Comparison of ENCODE assay signal across 19 mouse cellular contexts in the genomic region with DNA sequence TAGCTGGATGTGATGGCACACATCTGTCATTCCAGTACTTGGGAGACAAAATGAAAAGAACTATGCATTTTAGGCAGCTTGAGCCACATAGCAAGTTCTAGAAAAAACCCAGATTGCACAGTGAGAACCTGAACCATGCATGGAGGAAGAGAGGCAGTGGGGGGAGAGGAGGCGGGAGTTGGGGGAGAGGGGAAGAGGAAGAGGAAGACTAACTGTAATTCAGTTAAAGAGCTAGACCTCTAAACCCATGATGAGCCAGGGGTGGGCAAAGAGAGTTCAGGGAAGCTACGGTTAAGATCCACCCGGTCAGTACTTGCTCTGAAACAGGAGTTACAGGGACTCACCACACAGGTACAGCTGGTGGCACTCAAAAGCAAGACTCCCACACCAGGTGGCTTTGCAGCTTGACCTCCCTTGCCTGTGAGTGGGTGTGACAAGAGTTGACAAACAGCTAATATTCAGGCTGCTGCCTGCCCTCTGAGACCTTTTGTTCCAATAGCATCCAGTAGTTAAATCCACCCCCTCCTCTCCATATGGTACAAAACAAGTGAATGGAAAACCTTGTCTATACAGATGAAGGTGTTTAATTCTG.
DNase-seq lines count a peak whose midpoint lies in the region; ATAC-seq and TF ChIP-seq lines count a peak whose summit lies in the region.
"Had no signal": no experiment of that assay in that cellular context is flagged by ENCODE, and none has a peak within 500 bp of the region (broad histone marks: within the 10 kb centered on the region; RNA-seq: fewer than 3 reads in every experiment).

No protein-coding gene starts in this region.

- no peak overlapping the region for H3K4me3 ChIP-seq in kidney, embryonic 15.5 days (replicated peaks)
- no peak overlapping the region for H3K4me3 ChIP-seq in lung, postnatal 0 days (ENCODE audit: low read depth, low read length)
- H3K4me3 ChIP-seq in small intestine, adult 2 months (ENCODE audit: low read depth, low read length): no peak overlapping the region
- no peak overlapping the region for H3K4me3 ChIP-seq in hindbrain, embryonic 11.5 days (ENCODE audit: low read depth, low read length)
- H3K4me3 ChIP-seq: forebrain, embryonic 13.5 days; heart, embryonic 10.5 days; hindbrain, embryonic 12.5 days; liver, embryonic 12.5 days; lung, embryonic 15.5 days; megakaryocyte, embryonic 14.5 days; myocyte had no signal

- no peaks in the 10 kb centered on the region for H3K36me3 ChIP-seq in kidney, embryonic 15.5 days
- H3K36me3 ChIP-seq in lung, postnatal 0 days (ENCODE audit: insufficient read depth, low read length): no peaks in the 10 kb centered on the region
- H3K36me3 ChIP-seq in small intestine, adult 2 months (ENCODE audit: control insufficient read depth, insufficient read depth, low read length): no peaks in the 10 kb centered on the region
- H3K36me3 ChIP-seq in hindbrain, embryonic 11.5 days (ENCODE audit: control insufficient read depth, insufficient read depth, low read length): no peaks in the 10 kb centered on the region
- H3K36me3 ChIP-seq: heart, embryonic 10.5 days; hindbrain, embryonic 12.5 days; liver, embryonic 12.5 days; lung, embryonic 15.5 days had no signal

- no peak for TF ChIP-seq POLR2A in small intestine, adult 2 months (IDR thresholded peaks at IDR 0.05; ENCODE audit: low read depth, low read length)

- H3K27ac ChIP-seq in kidney, embryonic 15.5 days: peak overlapping the region; percentile 42; the same call in 1 of the 2 replicates
- H3K27ac ChIP-seq in lung, postnatal 0 days (ENCODE audit: low read length): no peak overlapping the region
- H3K27ac ChIP-seq in small intestine, adult 2 months (ENCODE audit: insufficient read depth, low read depth, low read length): peak overlapping the region; percentile 33; the same call in 1 of the 2 replicates
- H3K27ac ChIP-seq in hindbrain, embryonic 11.5 days (ENCODE audit: low read depth, low read length): no peak overlapping the region
- H3K27ac ChIP-seq: forebrain, embryonic 13.5 days; heart, embryonic 10.5 days; hindbrain, embryonic 12.5 days; liver, embryonic 12.5 days; lung, embryonic 15.5 days had no signal

- H3K27me3 ChIP-seq in kidney, embryonic 15.5 days: no peaks in the 10 kb centered on the region
- no peaks in the 10 kb centered on the region for H3K27me3 ChIP-seq in lung, postnatal 0 days (replicated peaks; ENCODE audit: insufficient read depth, low read length)
- no peaks in the 10 kb centered on the region for H3K27me3 ChIP-seq in small intestine, adult 2 months (ENCODE audit: control insufficient read depth, insufficient read depth, low read length)
- H3K27me3 ChIP-seq in hindbrain, embryonic 11.5 days (ENCODE audit: control insufficient read depth, insufficient read depth, low read length): no peaks in the 10 kb centered on the region
- H3K27me3 ChIP-seq: forebrain, embryonic 13.5 days; hindbrain, embryonic 12.5 days; lung, embryonic 15.5 days had no signal

- no peak overlapping the region for H3K4me2 ChIP-seq in kidney, embryonic 15.5 days
- no peak overlapping the region for H3K4me2 ChIP-seq in lung, postnatal 0 days (replicated peaks; ENCODE audit: low read depth, low read length)
- no peak overlapping the region for H3K4me2 ChIP-seq in hindbrain, embryonic 11.5 days (replicated peaks; ENCODE audit: low read depth, low read length)
- H3K4me2 ChIP-seq: forebrain, embryonic 13.5 days; hindbrain, embryonic 12.5 days; liver, embryonic 12.5 days; lung, embryonic 15.5 days had no signal

- peaks cover 18% of the 10 kb centered on the region for H3K4me1 ChIP-seq in kidney, embryonic 15.5 days
- no peaks in the 10 kb centered on the region for H3K4me1 ChIP-seq in lung, postnatal 0 days (ENCODE audit: insufficient read depth, low read depth, low read length)
- peaks cover 9% of the 10 kb centered on the region; the same call in 1 of the 2 replicates for H3K4me1 ChIP-seq in small intestine, adult 2 months (ENCODE audit: control insufficient read depth, insufficient read depth, insufficient read length, low read length)
- H3K4me1 ChIP-seq in hindbrain, embryonic 11.5 days (replicated peaks; ENCODE audit: control insufficient read depth, insufficient read depth, low read length): no peaks in the 10 kb centered on the region
- H3K4me1 ChIP-seq: forebrain, embryonic 13.5 days; heart, embryonic 10.5 days; hindbrain, embryonic 12.5 days; lung, embryonic 15.5 days had no signal

- TF ChIP-seq CTCF in lung, postnatal 0 days (IDR thresholded peaks at IDR 0.05): no peak
- TF ChIP-seq CTCF in small intestine, adult 2 months (IDR thresholded peaks at IDR 0.05; ENCODE audit: extremely low read depth, insufficient read length, insufficient replicate concordance, low read depth, low read length): no peak

- H3K9ac ChIP-seq in kidney, embryonic 15.5 days: no peak overlapping the region
- H3K9ac ChIP-seq in lung, postnatal 0 days (replicated peaks; ENCODE audit: low read depth): no peak overlapping the region
- no peak overlapping the region for H3K9ac ChIP-seq in hindbrain, embryonic 11.5 days (ENCODE audit: low read depth, low read length)
- H3K9ac ChIP-seq: forebrain, embryonic 13.5 days; hindbrain, embryonic 12.5 days; liver, embryonic 12.5 days; lung, embryonic 15.5 days had no signal

- TF ChIP-seq EP300 in lung, postnatal 0 days (IDR thresholded peaks at IDR 0.05): no peak

- 58% methylated on average over 3 of the region's 3 CpGs for WGBS in kidney, embryonic 15.5 days
- 63% methylated on average over 3 of the region's 3 CpGs for WGBS in lung, postnatal 0 days
- 33% methylated on average over 3 of the region's 3 CpGs for WGBS in small intestine, adult 2 months
- 82% methylated on average over 3 of the region's 3 CpGs for WGBS in hindbrain, embryonic 11.5 days

- no peaks in the 10 kb centered on the region for H3K9me3 ChIP-seq in kidney, embryonic 15.5 days (replicated peaks)
- H3K9me3 ChIP-seq in lung, postnatal 0 days (ENCODE audit: low read length): no peaks in the 10 kb centered on the region
- H3K9me3 ChIP-seq in hindbrain, embryonic 11.5 days (ENCODE audit: control insufficient read depth, low read length): no peaks in the 10 kb centered on the region
- H3K9me3 ChIP-seq: forebrain, embryonic 13.5 days; heart, embryonic 10.5 days; hindbrain, embryonic 12.5 days; liver, embryonic 12.5 days; lung, embryonic 15.5 days had no signal

- ATAC-seq in kidney, embryonic 15.5 days (replicated peaks; ENCODE audit: low FRiP score): peak; percentile 63
- no peak for ATAC-seq in lung, postnatal 0 days
- ATAC-seq in granulocyte monocyte progenitor cell, adult 5-6 weeks (replicated peaks; ENCODE audit: poor library complexity, severe bottlenecking): peak; percentile 55
- ATAC-seq in hindbrain, embryonic 11.5 days (ENCODE audit: low FRiP score): no peak
- ATAC-seq: forebrain, embryonic 13.5 days; inflammation-experienced regulatory T-cells, adult 6 months; liver, embryonic 12.5 days had no signal

- no peak for DNase-seq in kidney, adult 18-20 months
- peak; percentile 22 for DNase-seq in lung, postnatal 0 days (ENCODE audit: low spot score)
- DNase-seq in lung, postnatal 14 days: no peak
- no peak for DNase-seq in adrenal gland, postnatal 14 days
- DNase-seq in hindbrain, embryonic 11.5 days (ENCODE audit: low spot score): no peak
- DNase-seq: cerebellum, adult 9-10 months; heart, postnatal 10 days; midbrain, embryonic 14.5 days had no signal

Comparison
In these comparisons a context has a peak if more than half of its experiments do, and no peak if none do; other contexts are left out.
1. ATAC-seq: peak in kidney, embryonic 15.5 days (single experiment) and granulocyte monocyte progenitor cell, adult 5-6 weeks (single experiment); none in lung, postnatal 0 days (single experiment) and hindbrain, embryonic 11.5 days (single experiment).
2. H3K27ac ChIP-seq: peak in kidney, embryonic 15.5 days (single experiment) and small intestine, adult 2 months (single experiment); none in lung, postnatal 0 days (single experiment) and hindbrain, embryonic 11.5 days (single experiment).